Mouse (Mus musculus) hindbrain, embryonic 14.5 days (tissue): ENCODE results near the gene Dnah17. TPM values are rescaled to one million over a fixed set of nuclear protein-coding genes. Genes with fewer than 3 reads are reported as not detected.

Experiments
- ATAC-seq: fragments of 200-750 bp; cut with Nextera tagmentation; 2 replicates; pipeline ENCODE4 v1.8.0; 2017; ENCODE audit warnings: moderate number of reproducible peaks, mild to moderate bottlenecking, moderate TSS enrichment, moderate library complexity; ENCODE audit not compliant: low FRiP score
- DNase-seq: peaks from one replicate; pipeline ENCODE4 v3.0.0-alpha.2; 2015; ENCODE audit warnings: low spot score
- H3K27ac ChIP-seq: fragments of 300-500 bp; sonication (generic); 2 replicates; pipeline ENCODE4 v1.5.1; 2014; ENCODE audit warnings: mild to moderate bottlenecking, moderate library complexity
- H3K27me3 ChIP-seq: fragments of 300-500 bp; sonication (generic); 2 replicates; pipeline ENCODE4 v1.6.1; 2014; ENCODE audit warnings: mild to moderate bottlenecking, low read length, mixed read lengths; ENCODE audit not compliant: control insufficient read depth, insufficient read depth
- H3K36me3 ChIP-seq: fragments of 300-500 bp; sonication (generic); replicated peaks from 2 replicates; pipeline ENCODE4 v1.6.1; 2014; ENCODE audit not compliant: control insufficient read depth, insufficient read depth
- H3K4me1 ChIP-seq: fragments of 300-500 bp; sonication (generic); replicated peaks from 2 replicates; pipeline ENCODE4 v1.6.1; 2014; ENCODE audit warnings: antibody characterized with exemption, low read length, mixed read lengths; ENCODE audit not compliant: control insufficient read depth, insufficient read depth
- H3K4me2 ChIP-seq: fragments of 300-500 bp; sonication (generic); replicated peaks from 2 replicates; pipeline ENCODE4 v1.6.1; 2014; ENCODE audit warnings: mild to moderate bottlenecking, moderate library complexity
- H3K4me3 ChIP-seq: fragments of 300-500 bp; sonication (generic); replicated peaks from 2 replicates; pipeline ENCODE4 v1.5.1; 2014; ENCODE audit warnings: mild to moderate bottlenecking, low read length
- H3K9ac ChIP-seq: fragments of 300-500 bp; sonication (generic); 2 replicates; pipeline ENCODE4 v1.6.1; 2014
- H3K9me3 ChIP-seq: fragments of 300-500 bp; sonication (generic); 2 replicates; pipeline ENCODE4 v1.6.1; 2016; ENCODE audit warnings: low read length; ENCODE audit not compliant: control insufficient read depth
- WGBS: fragments of 180-500 bp; shearing (Covaris S2); extraction: QIAGEN DNeasy Blood & Tissue Kit; methylation state at CpG from one replicate; pipeline ENCODE4 v1.1.7; 2014; 5-methylcytosine and 5-hydroxymethylcytosine counted together
- polyA plus RNA-seq: library from polyadenylated mRNA; unstranded; fragments of >200 nt; fragmentation: Nextera tagmentation; extraction: Ambion mirVana; gene quantifications from 2 replicates; pipeline ENCODE4 v1.2.1, GENCODE M21; 2014

Gene Dnah17
- polyA plus RNA-seq, 1 experiment from 2014 or later, result 0.15 TPM

DNA sequence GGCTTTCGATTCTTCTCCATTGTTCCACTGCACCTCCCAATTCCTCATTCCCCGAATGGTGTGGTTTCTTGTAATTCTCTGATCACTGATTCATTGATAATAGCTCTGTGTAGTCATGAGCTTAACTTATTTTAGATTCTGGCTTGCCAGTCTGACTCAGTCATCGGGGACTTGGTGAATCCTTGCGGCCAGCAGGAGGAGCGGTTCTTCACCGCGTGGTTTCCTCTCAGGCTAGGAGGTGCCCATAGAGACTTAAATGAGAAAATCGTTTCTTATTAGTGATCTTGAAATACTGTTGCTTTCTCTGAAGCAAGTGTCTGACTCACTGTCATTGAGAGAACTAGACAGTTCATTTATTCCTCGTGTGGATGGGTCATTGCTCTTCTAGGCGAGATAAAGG, 140.5 kb downstream of the Dnah17 start:
- H3K4me3 ChIP-seq, result no peak overlapping the region
- H3K9ac ChIP-seq, result no peak overlapping the region
- ATAC-seq, result no peak
- DNase-seq, result no peak
- H3K9me3 ChIP-seq, result no peaks in the 10 kb centered on the region
- peaks cover 29% of the 10 kb centered on the region for H3K4me1 ChIP-seq
- no peak overlapping the region for H3K27ac ChIP-seq
- 52% methylated on average over 10 of the region's 10 CpGs for WGBS
- no peak overlapping the region for H3K4me2 ChIP-seq
- H3K36me3 ChIP-seq, result no peaks in the 10 kb centered on the region
- no peaks in the 10 kb centered on the region for H3K27me3 ChIP-seq

GRCm38 (mm10) chr11:117989241-117989640, 141.2 kb downstream of the Dnah17 start:
- 90% methylated on average over 4 of the region's 4 CpGs for WGBS
- Histone ChIP-seq H3K36me3 (no peaks in the 10 kb centered on the region), H3K27me3 (no peaks in the 10 kb centered on the region), H3K4me1 (peaks cover 25% of the 10 kb centered on the region), H3K9ac (no peak overlapping the region), H3K4me2 (no peak overlapping the region), H3K9me3 (no peaks in the 10 kb centered on the region), H3K4me3 (no peak overlapping the region), H3K27ac (no peak overlapping the region)
- no peak for DNase-seq
- ATAC-seq, result no peak

DNA sequence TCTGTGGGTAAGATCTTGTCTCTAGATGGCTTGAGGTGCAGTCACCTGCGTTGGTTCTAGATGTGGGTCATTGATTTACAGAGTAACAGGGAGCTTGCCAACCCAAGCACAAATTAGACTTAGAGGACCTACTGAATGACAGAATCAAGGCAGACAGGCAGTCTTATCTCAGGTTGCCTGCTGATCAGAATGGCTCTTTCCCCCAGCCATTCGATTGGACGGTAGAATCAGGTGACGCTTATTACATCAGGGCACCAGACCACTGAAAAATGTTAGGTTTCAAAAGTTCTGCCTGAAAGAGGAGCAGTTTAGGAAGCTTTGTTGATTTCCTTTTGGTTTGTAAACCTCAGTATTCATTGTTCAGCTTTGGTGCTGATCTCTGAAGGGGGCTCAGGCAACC, 142.5 kb downstream of the Dnah17 start:
- H3K9me3 ChIP-seq, result no peaks in the 10 kb centered on the region
- WGBS, result 72% methylated on average over 4 of the region's 4 CpGs
- H3K4me1 ChIP-seq, result peaks cover 25% of the 10 kb centered on the region
- H3K27me3 ChIP-seq, result no peaks in the 10 kb centered on the region
- peak overlapping the region; percentile 97 for H3K4me3 ChIP-seq
- no peaks in the 10 kb centered on the region for H3K36me3 ChIP-seq
- no peak for DNase-seq
- peak overlapping the region; percentile 91 for H3K9ac ChIP-seq
- peak overlapping the region; percentile 79 for H3K4me2 ChIP-seq
- no peak for ATAC-seq
- no peak overlapping the region for H3K27ac ChIP-seq

- H3K27me3 ChIP-seq, result no peaks in the 10 kb centered on the region
- under 1% methylated on average over 32 of the region's 32 CpGs for WGBS
- peak overlapping the region; percentile 97 for H3K4me3 ChIP-seq
- H3K9me3 ChIP-seq, result no peaks in the 10 kb centered on the region
- peak overlapping the region; percentile 91 for H3K9ac ChIP-seq
- ATAC-seq, result peak; percentile 68
- H3K27ac ChIP-seq, result peak overlapping the region; percentile 47; the same call in 1 of the 2 replicates
- peaks cover 25% of the 10 kb centered on the region for H3K4me1 ChIP-seq
- H3K36me3 ChIP-seq, result no peaks in the 10 kb centered on the region
- DNase-seq, result no peak
- H3K4me2 ChIP-seq, result peak overlapping the region; percentile 79
These were observed 143.4 kb downstream of the Dnah17 start for GRCm38 (mm10) chr11:117987032-117987451.

DNA sequence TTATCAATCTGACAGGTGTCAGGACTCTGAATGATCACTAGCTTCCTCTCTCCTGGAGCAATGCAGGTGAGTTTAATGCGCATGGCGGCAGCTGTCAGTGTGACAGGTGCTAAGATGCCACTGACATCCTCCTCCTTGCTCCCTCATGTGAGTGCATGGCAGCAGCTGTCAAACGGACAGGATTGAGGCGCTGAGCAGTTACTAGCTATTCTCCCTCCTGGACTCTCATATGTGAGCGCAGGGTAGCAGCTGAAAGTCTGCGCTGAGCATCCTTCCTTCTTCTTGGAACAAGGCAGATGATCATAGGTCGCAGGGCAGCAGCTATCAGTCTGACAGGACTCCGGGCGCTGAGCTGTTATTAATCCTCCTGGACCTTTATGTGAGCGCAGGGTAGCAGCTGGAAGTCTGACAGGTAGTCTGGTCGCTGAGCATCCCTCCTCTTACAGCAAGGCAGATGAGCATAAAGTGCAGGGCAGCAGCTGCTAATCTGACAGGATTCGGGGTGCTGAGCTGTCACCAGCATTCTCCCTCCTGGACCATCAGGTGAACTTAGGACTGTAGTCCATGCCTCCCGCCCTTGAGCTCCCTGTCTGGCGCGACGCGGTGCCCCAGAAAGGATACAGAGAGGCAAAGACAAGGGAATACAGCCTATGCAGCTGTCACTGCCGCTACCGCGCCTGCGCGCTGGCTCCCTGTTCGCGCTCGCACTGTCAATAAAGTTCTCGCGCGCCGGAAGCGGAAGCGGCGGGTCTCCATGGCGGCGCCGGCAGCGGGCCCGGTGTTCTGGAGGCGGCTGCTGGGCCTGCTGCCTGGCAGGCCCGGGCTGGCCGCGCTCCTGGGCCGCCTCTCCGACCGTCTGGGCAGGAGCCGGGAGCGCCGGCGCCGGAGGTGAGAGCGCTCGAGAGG, 144.1 kb downstream of the Dnah17 start, which contains the start of gene Pgs1:
Gene Pgs1 (plus strand): TSS at position 167 of the 906 bp plus-strand sequence.
- WGBS, result 5% methylated on average over 51 of the region's 51 CpGs
- Histone ChIP-seq H3K9me3 (no peaks in the 10 kb centered on the region), H3K9ac (peak within 1 kb of the TSS; percentile 91), H3K4me3 (peak within 1 kb of the TSS; percentile 97), H3K4me1 (peaks cover 25% of the 10 kb centered on the region), H3K27me3 (no peaks in the 10 kb centered on the region), H3K27ac (peak within 1 kb of the TSS; percentile 93), H3K4me2 (peak within 1 kb of the TSS; percentile 79), H3K36me3 (no peaks in the 10 kb centered on the region)
- ATAC-seq (peak; percentile 90), DNase-seq (peak; percentile 95)

GRCm38 (mm10) chr11:117983770-117984169, 146.7 kb downstream of the Dnah17 start:
- no peaks in the 10 kb centered on the region for H3K36me3 ChIP-seq

GRCm38 (mm10) chr11:117982426-117982825, 148.0 kb downstream of the Dnah17 start:
- Histone ChIP-seq H3K9ac (no peak overlapping the region), H3K27me3 (no peaks in the 10 kb centered on the region), H3K9me3 (no peaks in the 10 kb centered on the region), H3K4me3 (no peak overlapping the region), H3K36me3 (no peaks in the 10 kb centered on the region), H3K4me1 (peaks cover 8% of the 10 kb centered on the region), H3K4me2 (no peak overlapping the region), H3K27ac (no peak overlapping the region)
- 74% methylated on average over 5 of the region's 5 CpGs for WGBS
- DNase-seq (no peak), ATAC-seq (no peak)

More at GRCm38 (mm10) chr11:117983770-117984169, 146.7 kb downstream of the Dnah17 start:
- no peak overlapping the region for H3K4me3 ChIP-seq
- ATAC-seq (no peak), DNase-seq (no peak)
- peaks cover 20% of the 10 kb centered on the region for H3K4me1 ChIP-seq
- H3K27me3 ChIP-seq, result no peaks in the 10 kb centered on the region
- 74% methylated on average over 7 of the region's 7 CpGs for WGBS
- no peak overlapping the region for H3K4me2 ChIP-seq
- no peak overlapping the region for H3K27ac ChIP-seq
- H3K9ac ChIP-seq, result no peak overlapping the region
- H3K9me3 ChIP-seq, result no peaks in the 10 kb centered on the region

GRCm38 (mm10) chr11:117979388-117979787, 151.0 kb downstream of the Dnah17 start:
- H3K4me3 ChIP-seq, result no peak overlapping the region
- no peak overlapping the region for H3K27ac ChIP-seq
- no peaks in the 10 kb centered on the region for H3K9me3 ChIP-seq
- DNase-seq (no peak), ATAC-seq (no peak)
- peaks cover 22% of the 10 kb centered on the region for H3K4me1 ChIP-seq
- no peak overlapping the region for H3K9ac ChIP-seq
- H3K27me3 ChIP-seq, result no peaks in the 10 kb centered on the region
- no peak overlapping the region for H3K4me2 ChIP-seq
- no peaks in the 10 kb centered on the region for H3K36me3 ChIP-seq
- 58% methylated on average over 7 of the region's 7 CpGs for WGBS

GRCm38 (mm10) chr11:117977694-117978360, 152.6 kb downstream of the Dnah17 start:
- Histone ChIP-seq H3K9me3 (no peaks in the 10 kb centered on the region), H3K27me3 (no peaks in the 10 kb centered on the region), H3K4me2 (no peak overlapping the region), H3K4me1 (peaks cover 22% of the 10 kb centered on the region), H3K4me3 (no peak overlapping the region), H3K36me3 (no peaks in the 10 kb centered on the region), H3K9ac (no peak overlapping the region), H3K27ac (no peak overlapping the region)
- no peak for DNase-seq
- no peak for ATAC-seq
- WGBS, result 48% methylated on average over 4 of the region's 5 CpGs
